Mouse (Mus musculus): ENCODE measurements around the gene Aqp11. TPM values are rescaled to one million over a fixed set of nuclear protein-coding genes. Genes with fewer than 3 reads are reported as not detected.
A peak's percentile ranks its signal among the peaks of the same experiment; 100 is the strongest.

The Aqp11 gene
- polyA plus RNA-seq, 1 experiment from 2014 or later: 5.7 TPM

DNA sequence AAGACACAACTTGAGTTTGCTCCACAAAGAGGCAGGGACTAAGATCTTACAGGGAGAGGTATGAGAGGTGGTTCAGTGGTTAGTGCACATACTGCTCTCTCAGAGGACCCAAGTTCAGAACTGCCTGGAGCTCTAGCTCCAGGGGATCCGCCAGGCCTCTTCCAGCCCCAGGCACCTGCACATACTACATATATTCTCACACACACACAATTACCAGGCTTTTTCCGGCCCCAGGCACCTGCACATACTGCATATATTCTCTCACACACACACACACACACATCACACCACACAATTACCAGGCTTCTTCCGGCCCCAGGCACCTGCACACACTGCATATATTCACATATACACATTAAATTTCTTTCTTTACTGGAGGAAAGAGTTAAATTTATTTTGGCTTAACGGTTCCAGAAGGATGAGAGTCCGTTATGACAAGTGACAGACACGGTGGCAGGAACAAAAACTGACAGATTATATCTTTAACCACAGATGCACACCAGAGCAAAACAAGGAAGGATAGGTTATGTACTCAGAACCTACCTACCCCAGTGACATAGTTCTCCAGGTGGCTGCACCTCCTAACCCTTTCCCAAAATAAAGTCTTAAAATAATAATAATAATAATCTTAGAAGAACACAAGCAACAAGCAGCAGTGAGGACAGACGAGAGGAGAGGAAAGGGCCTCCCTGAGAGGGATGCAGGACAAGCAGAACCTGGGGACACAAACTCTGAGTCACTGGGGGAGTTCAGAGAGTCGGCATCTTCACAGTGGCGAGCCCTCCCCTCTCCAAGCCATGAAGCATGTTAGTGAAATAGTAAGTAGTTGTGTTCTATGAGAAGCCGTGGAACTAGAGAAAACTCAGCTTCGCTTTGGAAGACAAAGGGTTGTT, 14.2 kb downstream of the Aqp11 start:
- Histone ChIP-seq H3K4me1 (ENCODE audit: control insufficient read depth, insufficient read depth, low read length) (peaks cover 3% of the 10 kb centered on the region), H3K4me2 (no peak overlapping the region), H3K36me3 (ENCODE audit: control insufficient read depth, insufficient read depth, low read length) (peaks cover 7% of the 10 kb centered on the region; the same call in 1 of the 2 replicates), H3K9me3 (ENCODE audit: control insufficient read depth, low read length) (no peaks in the 10 kb centered on the region), H3K27me3 (ENCODE audit: control insufficient read depth, insufficient read depth, low read length) (no peaks in the 10 kb centered on the region), H3K4me3 (ENCODE audit: low read depth, low read length) (no peak overlapping the region), H3K27ac (ENCODE audit: low read depth, low read length) (no peak overlapping the region), H3K9ac (ENCODE audit: low read length) (no peak overlapping the region)
- WGBS: 92% methylated on average over 11 of the region's 11 CpGs
- DNase-seq (ENCODE audit: low spot score, missing footprints): peak; percentile 77
- ATAC-seq (ENCODE audit: low FRiP score): no peak

DNA sequence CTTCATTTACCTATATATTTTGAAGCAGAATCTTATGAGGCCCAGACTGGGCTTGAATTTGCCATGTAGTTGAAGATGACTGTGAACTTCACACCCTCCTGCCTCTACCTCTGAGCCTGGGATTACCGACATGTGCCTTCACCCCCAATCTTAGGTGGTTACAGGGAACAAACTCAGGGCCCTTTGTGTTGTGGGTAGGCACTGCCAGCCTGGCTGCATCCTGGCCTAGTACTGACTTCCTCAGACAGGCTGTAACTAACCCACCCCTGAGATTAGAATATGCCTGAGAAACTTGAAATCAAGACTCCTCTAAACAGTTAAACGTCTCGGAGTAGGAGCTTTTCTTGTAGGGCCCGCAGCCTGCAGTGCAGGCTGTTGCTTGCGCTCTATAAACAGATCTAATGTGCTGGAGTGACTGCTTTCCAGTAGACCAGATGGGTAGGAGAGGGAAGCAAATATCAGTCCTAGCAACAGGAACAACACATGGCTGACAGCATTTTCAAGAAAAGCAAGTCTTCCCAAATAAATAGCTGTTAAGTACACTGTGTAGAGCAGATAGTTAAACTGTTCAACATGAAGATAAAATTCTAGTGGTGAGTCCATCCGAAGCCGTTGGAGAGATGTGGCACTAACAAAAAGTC, 15.7 kb downstream of the Aqp11 start:
- Histone ChIP-seq H3K36me3 (ENCODE audit: control insufficient read depth, insufficient read depth, low read length) (peaks cover 11% of the 10 kb centered on the region; the same call in 1 of the 2 replicates), H3K9ac (ENCODE audit: low read length) (no peak overlapping the region), H3K4me3 (ENCODE audit: low read depth, low read length) (no peak overlapping the region), H3K4me1 (ENCODE audit: control insufficient read depth, insufficient read depth, low read length) (no peaks in the 10 kb centered on the region), H3K27me3 (ENCODE audit: control insufficient read depth, insufficient read depth, low read length) (no peaks in the 10 kb centered on the region), H3K4me2 (no peak overlapping the region), H3K27ac (ENCODE audit: low read depth, low read length) (no peak overlapping the region), H3K9me3 (ENCODE audit: control insufficient read depth, low read length) (no peaks in the 10 kb centered on the region)
- 90% methylated on average over 7 of the region's 7 CpGs for WGBS
- ATAC-seq (ENCODE audit: low FRiP score): no peak
- peak; percentile 59 for DNase-seq (ENCODE audit: low spot score, missing footprints)

DNA sequence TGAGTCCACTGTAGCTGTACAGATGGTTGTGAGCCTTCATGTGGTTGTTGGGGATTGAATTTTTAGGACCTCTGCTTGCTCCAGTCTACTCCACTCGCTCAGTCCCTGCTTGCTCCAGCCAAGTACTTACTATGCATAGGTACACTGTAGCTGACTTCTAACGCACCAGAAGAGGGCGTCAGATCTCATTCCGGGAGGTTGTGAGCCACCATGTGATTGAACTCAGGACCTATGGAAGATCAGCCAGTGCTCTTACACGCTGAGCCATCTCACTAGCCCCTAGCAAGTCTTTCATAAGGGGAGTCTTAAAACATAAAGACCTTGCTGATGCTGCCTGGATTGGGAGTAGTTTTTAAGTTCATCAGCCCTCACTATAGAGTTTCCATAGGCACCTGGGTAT, 18.0 kb downstream of the Aqp11 start:
- Histone ChIP-seq H3K4me2 (no peak overlapping the region), H3K36me3 (ENCODE audit: control insufficient read depth, insufficient read depth, low read length) (peaks cover 16% of the 10 kb centered on the region; the same call in 1 of the 2 replicates)
- 82% methylated on average over 5 of the region's 5 CpGs for WGBS

DNA sequence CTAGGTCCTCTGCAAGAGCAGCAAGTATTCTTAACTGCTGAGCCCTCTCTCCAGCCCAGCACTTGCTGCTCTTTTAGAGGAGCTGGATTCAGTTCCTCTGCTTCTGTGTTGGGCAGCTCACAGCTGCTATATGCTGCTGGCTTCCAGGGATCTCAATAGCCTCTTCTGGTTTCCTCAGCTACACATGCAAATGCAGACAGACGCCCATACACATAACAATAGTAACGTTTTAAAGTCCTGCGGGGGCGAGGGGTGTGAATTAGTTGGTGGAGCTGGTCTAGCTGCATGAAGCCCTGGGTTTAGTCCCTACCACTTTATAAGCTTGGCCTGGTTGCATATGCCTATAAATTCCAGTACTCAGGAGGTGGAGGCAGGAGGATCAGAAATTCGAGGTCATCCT, 19.0 kb downstream of the Aqp11 start:
- Histone ChIP-seq H3K4me1 (ENCODE audit: control insufficient read depth, insufficient read depth, low read length) (no peaks in the 10 kb centered on the region), H3K36me3 (ENCODE audit: control insufficient read depth, insufficient read depth, low read length) (peaks cover 26% of the 10 kb centered on the region), H3K27ac (ENCODE audit: low read depth, low read length) (no peak overlapping the region), H3K9me3 (ENCODE audit: control insufficient read depth, low read length) (no peaks in the 10 kb centered on the region), H3K9ac (ENCODE audit: low read length) (no peak overlapping the region), H3K4me3 (ENCODE audit: low read depth, low read length) (no peak overlapping the region), H3K27me3 (ENCODE audit: control insufficient read depth, insufficient read depth, low read length) (no peaks in the 10 kb centered on the region), H3K4me2 (no peak overlapping the region)
- ATAC-seq (ENCODE audit: low FRiP score) (no peak), DNase-seq (ENCODE audit: low spot score, missing footprints) (no peak)
- 80% methylated on average over 5 of the region's 5 CpGs for WGBS

More for the DNA sequence above, 18.0 kb downstream of the Aqp11 start:
- Histone ChIP-seq H3K27ac (ENCODE audit: low read depth, low read length) (no peak overlapping the region), H3K9ac (ENCODE audit: low read length) (no peak overlapping the region), H3K27me3 (ENCODE audit: control insufficient read depth, insufficient read depth, low read length) (no peaks in the 10 kb centered on the region), H3K4me3 (ENCODE audit: low read depth, low read length) (no peak overlapping the region), H3K9me3 (ENCODE audit: control insufficient read depth, low read length) (no peaks in the 10 kb centered on the region), H3K4me1 (ENCODE audit: control insufficient read depth, insufficient read depth, low read length) (no peaks in the 10 kb centered on the region)
- DNase-seq (ENCODE audit: low spot score, missing footprints) (peak; percentile 6), ATAC-seq (ENCODE audit: low FRiP score) (no peak)

DNA sequence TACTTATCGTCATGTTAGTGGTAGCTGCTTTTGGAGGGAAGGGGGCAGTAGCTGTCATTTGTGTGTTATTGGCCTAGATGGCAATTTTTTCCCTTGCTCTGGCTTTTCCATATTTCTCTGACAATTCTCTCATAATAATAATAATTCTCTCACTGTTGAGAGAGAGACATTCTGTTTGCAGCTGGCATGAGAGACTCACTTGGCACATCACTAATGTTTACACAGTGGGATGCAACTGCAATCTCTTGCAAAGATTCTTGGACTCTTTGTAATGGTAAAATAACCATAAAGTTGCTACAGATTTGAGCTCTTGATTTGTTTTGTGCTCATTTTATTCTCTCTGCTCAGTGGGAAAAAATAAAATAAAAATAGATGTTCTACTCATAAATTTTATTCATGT, 20.8 kb downstream of the Aqp11 start:
- Histone ChIP-seq H3K27ac (ENCODE audit: low read depth, low read length) (no peak overlapping the region), H3K4me1 (ENCODE audit: control insufficient read depth, insufficient read depth, low read length) (no peaks in the 10 kb centered on the region), H3K4me3 (ENCODE audit: low read depth, low read length) (no peak overlapping the region), H3K27me3 (ENCODE audit: control insufficient read depth, insufficient read depth, low read length) (no peaks in the 10 kb centered on the region), H3K9ac (ENCODE audit: low read length) (no peak overlapping the region), H3K36me3 (ENCODE audit: control insufficient read depth, insufficient read depth, low read length) (peaks cover 34% of the 10 kb centered on the region), H3K9me3 (ENCODE audit: control insufficient read depth, low read length) (no peaks in the 10 kb centered on the region), H3K4me2 (no peak overlapping the region)
- WGBS: 96% methylated on average over 1 of the region's 1 CpGs
- ATAC-seq (ENCODE audit: low FRiP score) (no peak), DNase-seq (ENCODE audit: low spot score, missing footprints) (no peak)

DNA sequence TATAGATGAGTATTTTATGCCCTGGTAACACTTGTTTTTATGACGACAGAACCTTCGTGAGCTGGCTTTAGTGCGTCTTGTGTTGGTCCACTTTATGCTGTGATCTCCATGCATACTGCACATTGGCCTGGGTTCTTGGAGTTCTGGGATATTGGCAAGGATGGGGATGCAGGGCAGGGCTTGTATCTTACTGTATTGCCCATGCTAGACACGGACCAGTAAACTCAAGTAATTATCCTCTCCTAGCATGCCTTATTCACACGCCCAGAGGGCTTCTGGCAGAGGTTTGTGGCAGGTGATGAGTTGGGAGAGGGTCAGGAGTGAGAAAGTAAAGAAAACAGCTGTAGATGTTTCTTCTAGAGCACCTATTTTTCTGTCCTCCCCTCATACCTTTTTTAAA, 23.4 kb downstream of the Aqp11 start:
- no peak overlapping the region for H3K4me2 ChIP-seq
- DNase-seq (ENCODE audit: low spot score, missing footprints): peak; percentile 69
- H3K9ac ChIP-seq (ENCODE audit: low read length): no peak overlapping the region
- 93% methylated on average over 5 of the region's 5 CpGs for WGBS
- no peak overlapping the region for H3K27ac ChIP-seq (ENCODE audit: low read depth, low read length)
- ATAC-seq (ENCODE audit: low FRiP score): no peak
- no peaks in the 10 kb centered on the region for H3K4me1 ChIP-seq (ENCODE audit: control insufficient read depth, insufficient read depth, low read length)
- H3K9me3 ChIP-seq (ENCODE audit: control insufficient read depth, low read length): no peaks in the 10 kb centered on the region
- H3K4me3 ChIP-seq (ENCODE audit: low read depth, low read length): no peak overlapping the region
- H3K36me3 ChIP-seq (ENCODE audit: control insufficient read depth, insufficient read depth, low read length): peaks cover 33% of the 10 kb centered on the region
- no peaks in the 10 kb centered on the region for H3K27me3 ChIP-seq (ENCODE audit: control insufficient read depth, insufficient read depth, low read length)

DNA sequence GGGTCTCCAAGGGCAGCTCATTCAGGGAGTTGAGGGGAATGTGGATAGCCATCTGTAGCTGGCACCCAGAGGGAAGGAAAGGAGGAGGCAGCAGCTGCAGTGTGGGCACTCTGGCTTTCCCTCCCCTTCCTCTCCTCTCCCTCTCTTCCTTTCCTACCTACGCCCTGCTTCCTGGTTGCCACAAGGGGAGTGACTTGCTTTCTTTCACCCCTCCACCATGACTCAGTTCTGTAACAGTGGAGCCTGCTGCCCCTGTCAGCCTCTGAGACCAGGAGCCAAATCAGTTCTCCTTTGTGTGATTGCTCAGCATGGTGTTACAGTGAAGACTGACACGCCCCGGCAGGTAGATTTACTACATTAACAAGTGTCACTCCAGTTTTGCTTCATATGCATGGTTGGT, 28.9 kb downstream of the Aqp11 start:
- Histone ChIP-seq H3K27me3 (ENCODE audit: control insufficient read depth, insufficient read depth, low read length) (no peaks in the 10 kb centered on the region), H3K4me2 (no peak overlapping the region), H3K27ac (ENCODE audit: low read depth, low read length) (no peak overlapping the region), H3K4me3 (ENCODE audit: low read depth, low read length) (no peak overlapping the region), H3K9ac (ENCODE audit: low read length) (no peak overlapping the region), H3K36me3 (ENCODE audit: control insufficient read depth, insufficient read depth, low read length) (peaks cover 13% of the 10 kb centered on the region; the same call in 1 of the 2 replicates), H3K4me1 (ENCODE audit: control insufficient read depth, insufficient read depth, low read length) (no peaks in the 10 kb centered on the region), H3K9me3 (ENCODE audit: control insufficient read depth, low read length) (no peaks in the 10 kb centered on the region)
- 91% methylated on average over 3 of the region's 3 CpGs for WGBS
- ATAC-seq (ENCODE audit: low FRiP score) (no peak), DNase-seq (ENCODE audit: low spot score, missing footprints) (no peak)

DNA sequence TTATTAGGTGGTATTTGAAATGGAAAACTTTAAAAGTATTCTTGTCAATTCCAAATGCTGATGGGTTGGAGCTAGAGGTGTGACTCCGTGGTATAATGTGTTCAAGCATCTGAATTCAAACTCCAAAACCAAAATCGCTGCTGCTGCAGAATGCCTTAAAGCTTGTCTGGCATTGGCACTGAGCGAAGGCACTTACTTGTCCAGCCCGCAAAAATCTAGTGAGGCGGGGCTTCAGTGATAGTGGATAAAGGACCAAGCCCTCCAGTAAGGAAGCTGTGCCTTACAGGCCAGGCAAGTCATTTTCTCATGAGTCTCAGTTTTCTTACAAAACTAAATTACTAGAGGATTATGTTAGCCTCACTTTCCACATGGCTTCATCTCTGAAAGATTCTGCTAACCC, 30.3 kb downstream of the Aqp11 start:
- DNase-seq (ENCODE audit: low spot score, missing footprints) (no peak), ATAC-seq (ENCODE audit: low FRiP score) (no peak)
- no peaks in the 10 kb centered on the region for H3K9me3 ChIP-seq (ENCODE audit: control insufficient read depth, low read length)
- no peak overlapping the region for H3K4me3 ChIP-seq (ENCODE audit: low read depth, low read length)
- H3K4me1 ChIP-seq (ENCODE audit: control insufficient read depth, insufficient read depth, low read length): no peaks in the 10 kb centered on the region
- H3K27me3 ChIP-seq (ENCODE audit: control insufficient read depth, insufficient read depth, low read length): no peaks in the 10 kb centered on the region
- H3K27ac ChIP-seq (ENCODE audit: low read depth, low read length): no peak overlapping the region
- H3K9ac ChIP-seq (ENCODE audit: low read length): no peak overlapping the region
- WGBS: 91% methylated on average over 5 of the region's 5 CpGs
- H3K36me3 ChIP-seq (ENCODE audit: control insufficient read depth, insufficient read depth, low read length): peaks cover 6% of the 10 kb centered on the region; the same call in 1 of the 2 replicates
- H3K4me2 ChIP-seq: no peak overlapping the region

DNA sequence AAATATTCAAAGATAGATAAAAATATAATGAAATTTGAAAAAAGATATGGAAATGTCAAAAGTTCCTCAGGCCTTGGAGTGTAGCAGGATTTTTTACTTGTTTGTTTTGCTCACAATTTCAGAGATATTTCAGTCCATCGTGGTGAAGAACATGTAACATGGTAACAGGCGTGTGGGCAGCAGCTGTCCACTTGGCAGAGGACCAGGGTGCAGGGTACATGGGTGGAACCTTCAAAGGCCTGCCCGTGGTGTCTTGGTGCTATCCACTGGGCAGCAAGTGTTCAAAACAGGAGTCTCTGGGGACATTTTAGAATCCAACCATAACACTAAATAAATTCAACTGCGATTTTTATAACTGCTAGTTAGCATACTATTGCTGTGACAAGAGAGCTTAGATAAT, 31.0 kb downstream of the Aqp11 start:
- H3K4me2 ChIP-seq: no peak overlapping the region
- no peak overlapping the region for H3K4me3 ChIP-seq (ENCODE audit: low read depth, low read length)
- no peaks in the 10 kb centered on the region for H3K27me3 ChIP-seq (ENCODE audit: control insufficient read depth, insufficient read depth, low read length)
- H3K36me3 ChIP-seq (ENCODE audit: control insufficient read depth, insufficient read depth, low read length): peaks cover 3% of the 10 kb centered on the region; the same call in 1 of the 2 replicates
- no peaks in the 10 kb centered on the region for H3K4me1 ChIP-seq (ENCODE audit: control insufficient read depth, insufficient read depth, low read length)
- no peak overlapping the region for H3K9ac ChIP-seq (ENCODE audit: low read length)
- H3K27ac ChIP-seq (ENCODE audit: low read depth, low read length): no peak overlapping the region
- peak; percentile 1 for DNase-seq (ENCODE audit: low spot score, missing footprints)
- ATAC-seq (ENCODE audit: low FRiP score): no peak
- no peaks in the 10 kb centered on the region for H3K9me3 ChIP-seq (ENCODE audit: control insufficient read depth, low read length)
- 86% methylated on average over 4 of the region's 4 CpGs for WGBS

Measured in midbrain, embryonic 11.5 days (tissue).